Mouse (Mus musculus) macrophage (primary cell): ENCODE measurements around the gene Clca4a. TPM values are rescaled to one million over a fixed set of nuclear protein-coding genes. Genes with fewer than 3 reads are reported as not detected.

Experiments used
- H3K27ac ChIP-seq: fragments of 350-480 bp; formaldehyde crosslinking; 2 replicates; pipeline ENCODE4 v1.9.0; 2021
- H3K36me3 ChIP-seq: fragments of 350-480 bp; formaldehyde crosslinking; 2 replicates; pipeline ENCODE4 v1.9.0; 2021; ENCODE audit errors: inconsistent target
- H3K4me3 ChIP-seq: fragments of 350-480 bp; formaldehyde crosslinking; 2 replicates; pipeline ENCODE4 v1.9.0; 2021; ENCODE audit errors: inconsistent target
- H3K79me2 ChIP-seq: fragments of 350-480 bp; formaldehyde crosslinking; 2 replicates; pipeline ENCODE4 v1.9.0; 2021; ENCODE audit errors: inconsistent target
- WGBS: methylation state at CpG from one replicate; pipeline ENCODE4 v1.1.7; 2026; ENCODE audit warnings: inconsistent platforms; ENCODE audit not compliant: missing documents; 5-methylcytosine and 5-hydroxymethylcytosine counted together
- polyA plus RNA-seq: library from polyadenylated mRNA; stranded (reverse); fragments of 250-400 nt; gene quantifications from 3 replicates; pipeline ENCODE4 v1.2.4, GENCODE M21; 2018; ENCODE audit warnings: inconsistent platforms

The Clca4a gene
- polyA plus RNA-seq, 1 experiment from 2014 or later = not detected

GRCm38 (mm10) chr3:144933011-144933491 is 41.8 kb downstream of the Clca4a start:
- WGBS = 83% methylated on average over 1 of the region's 1 CpGs
- Histone ChIP-seq H3K79me2 (no peaks in the 10 kb centered on the region), H3K27ac (0 out of 2 replicates have a peak overlapping the region, but pooled peaks have one; percentile 5), H3K36me3 (no peaks in the 10 kb centered on the region), H3K4me3 (no peak overlapping the region)

GRCm38 (mm10) chr3:144932335-144932734 is 42.5 kb downstream of the Clca4a start, which contains the start of gene Clca4b:
Gene Clca4b (minus strand): TSS chr3:144932529.
- H3K79me2 ChIP-seq = no peaks in the 10 kb centered on the region
- H3K36me3 ChIP-seq = no peaks in the 10 kb centered on the region
- H3K4me3 ChIP-seq = no peak within 1 kb of the TSS
- H3K27ac ChIP-seq = 0 out of 2 replicates have a peak within 1 kb of the TSS, but pooled peaks have one; percentile 5

GRCm38 (mm10) chr3:144914014-144914413 is 60.8 kb downstream of the Clca4a start:
- Histone ChIP-seq H3K79me2 (no peaks in the 10 kb centered on the region), H3K27ac (no peak overlapping the region), H3K4me3 (no peak overlapping the region), H3K36me3 (no peaks in the 10 kb centered on the region)
- 100% methylated on average over 2 of the region's 2 CpGs for WGBS

Other genes starting within 250 kb of the Clca4a start
- gene Clca3a1, start 214.1 kb downstream of the Clca4a start, polyA plus RNA-seq = not detected in 3 replicates
- not detected in 3 replicates for gene Clca3a2, start 155.6 kb downstream of the Clca4a start, polyA plus RNA-seq
- not detected in 3 replicates for gene Clca3b, start 125.7 kb downstream of the Clca4a start, polyA plus RNA-seq
- gene Clca4b, start 42.5 kb downstream of the Clca4a start, polyA plus RNA-seq = not detected in 3 replicates
- gene Clca1, start 57.7 kb upstream of the Clca4a start, polyA plus RNA-seq = not detected in 3 replicates
- gene Clca2, start 124.4 kb upstream of the Clca4a start, polyA plus RNA-seq = not detected in 3 replicates
- gene Odf2l, start 143.5 kb upstream of the Clca4a start, polyA plus RNA-seq = 9.3 to 9.6 TPM (median 9.3 TPM) in 3 replicates